Mouse (Mus musculus) hindbrain, embryonic 15.5 days (tissue): Measurements from ENCODE around the gene Pcnx. TPM values are rescaled to one million over a fixed set of nuclear protein-coding genes. Genes with fewer than 3 reads are reported as not detected.
"Not testable (repeated sequence)": the region's sequence is repeated elsewhere in the genome, so short reads cannot be mapped to it uniquely, and the experiment has no call there.

Experiments
- ATAC-seq: fragments of 200-750 bp; cut with Nextera tagmentation; 2 replicates; pipeline ENCODE4 v1.8.0; 2017; ENCODE audit warnings: low read depth, moderate number of reproducible peaks, moderate TSS enrichment; ENCODE audit not compliant: low FRiP score
- H3K27ac ChIP-seq: fragments of 300-500 bp; sonication (generic); replicated peaks from 2 replicates; pipeline ENCODE4 v1.5.1; 2015; ENCODE audit warnings: mild to moderate bottlenecking, inconsistent platforms
- H3K27me3 ChIP-seq: fragments of 300-500 bp; sonication (generic); 2 replicates; pipeline ENCODE4 v1.6.1; 2015; ENCODE audit warnings: control low read depth, inconsistent platforms
- H3K36me3 ChIP-seq: fragments of 300-500 bp; sonication (generic); 2 replicates; pipeline ENCODE4 v1.6.1; 2015; ENCODE audit warnings: control low read depth, inconsistent platforms
- H3K4me1 ChIP-seq: fragments of 300-500 bp; sonication (generic); replicated peaks from 2 replicates; pipeline ENCODE4 v1.6.1; 2015; ENCODE audit warnings: control low read depth, inconsistent platforms
- H3K4me2 ChIP-seq: fragments of 300-500 bp; sonication (generic); 2 replicates; pipeline ENCODE4 v1.6.1; 2015; ENCODE audit warnings: moderate library complexity, mild to moderate bottlenecking, inconsistent platforms
- H3K4me3 ChIP-seq: fragments of 300-500 bp; sonication (generic); 2 replicates; pipeline ENCODE4 v1.5.1; 2015; ENCODE audit warnings: mild to moderate bottlenecking, inconsistent platforms
- H3K9ac ChIP-seq: fragments of 300-500 bp; sonication (generic); 2 replicates; pipeline ENCODE4 v1.6.1; 2015; ENCODE audit warnings: inconsistent platforms
- H3K9me3 ChIP-seq: fragments of 300-500 bp; sonication (generic); 2 replicates; pipeline ENCODE4 v1.6.1; 2016; ENCODE audit warnings: control low read depth, inconsistent platforms
- WGBS: fragments of 180-500 bp; shearing (Covaris S2); methylation state at CpG from one replicate; pipeline ENCODE4 v1.1.7; 2015; 5-methylcytosine and 5-hydroxymethylcytosine counted together
- polyA plus RNA-seq: library from polyadenylated mRNA; unstranded; fragments of >200 nt; fragmentation: Nextera tagmentation; extraction: Ambion mirVana; gene quantifications from 2 replicates; pipeline ENCODE4 v1.2.1, GENCODE M21; 2015

Gene Pcnx
- polyA plus RNA-seq, 1 experiment from 2014 or later: 9.1 TPM

- H3K4me1 ChIP-seq: no peaks in the 10 kb centered on the region
- H3K4me3 ChIP-seq: no peak overlapping the region
- H3K27ac ChIP-seq: no peak overlapping the region
- ATAC-seq: no peak
- H3K9ac ChIP-seq: no peak overlapping the region
- H3K36me3 ChIP-seq: peaks cover 65% of the 10 kb centered on the region
- no peaks in the 10 kb centered on the region for H3K27me3 ChIP-seq
- 93% methylated on average over 2 of the region's 2 CpGs for WGBS
- H3K9me3 ChIP-seq: no peaks in the 10 kb centered on the region
- no peak overlapping the region for H3K4me2 ChIP-seq
Measured at GRCm38 (mm10) chr12:81979312-81979711, 119.5 kb downstream of the Pcnx start.

GRCm38 (mm10) chr12:81992106-81992505 is 132.3 kb downstream of the Pcnx start:
- Histone ChIP-seq H3K4me2 (no peak overlapping the region), H3K4me3 (no peak overlapping the region), H3K4me1 (no peaks in the 10 kb centered on the region), H3K9me3 (no peaks in the 10 kb centered on the region), H3K27me3 (no peaks in the 10 kb centered on the region), H3K9ac (no peak overlapping the region), H3K27ac (no peak overlapping the region), H3K36me3 (peaks cover 69% of the 10 kb centered on the region)
- no peak for ATAC-seq
- 82% methylated on average over 4 of the region's 4 CpGs for WGBS

GRCm38 (mm10) chr12:81992996-81993395 is 133.2 kb downstream of the Pcnx start:
- no peak overlapping the region for H3K4me2 ChIP-seq
- no peak for ATAC-seq
- H3K36me3 ChIP-seq: peaks cover 68% of the 10 kb centered on the region
- no peaks in the 10 kb centered on the region for H3K9me3 ChIP-seq
- no peak overlapping the region for H3K9ac ChIP-seq
- no peaks in the 10 kb centered on the region for H3K4me1 ChIP-seq
- 89% methylated on average over 6 of the region's 6 CpGs for WGBS
- no peaks in the 10 kb centered on the region for H3K27me3 ChIP-seq
- H3K4me3 ChIP-seq: no peak overlapping the region
- H3K27ac ChIP-seq: no peak overlapping the region

GRCm38 (mm10) chr12:81994911-81995667 is 135.3 kb downstream of the Pcnx start:
- ATAC-seq: no peak

GRCm38 (mm10) chr12:81996679-81997362 is 137.0 kb downstream of the Pcnx start:
- Histone ChIP-seq H3K36me3 (peaks cover 48% of the 10 kb centered on the region), H3K4me1 (no peaks in the 10 kb centered on the region)
- 86% methylated on average over 14 of the region's 14 CpGs for WGBS

More at GRCm38 (mm10) chr12:81994911-81995667, 135.3 kb downstream of the Pcnx start:
- no peaks in the 10 kb centered on the region for H3K4me1 ChIP-seq
- no peak overlapping the region for H3K4me3 ChIP-seq
- H3K9me3 ChIP-seq: no peaks in the 10 kb centered on the region
- H3K4me2 ChIP-seq: no peak overlapping the region
- no peaks in the 10 kb centered on the region for H3K27me3 ChIP-seq
- 90% methylated on average over 20 of the region's 20 CpGs for WGBS
- no peak overlapping the region for H3K27ac ChIP-seq
- H3K36me3 ChIP-seq: peaks cover 61% of the 10 kb centered on the region
- H3K9ac ChIP-seq: no peak overlapping the region

GRCm38 (mm10) chr12:81997497-81997896 is 137.7 kb downstream of the Pcnx start:
- Histone ChIP-seq H3K27ac (no peak overlapping the region), H3K4me2 (no peak overlapping the region), H3K4me3 (no peak overlapping the region), H3K36me3 (peaks cover 42% of the 10 kb centered on the region), H3K4me1 (no peaks in the 10 kb centered on the region), H3K9me3 (no peaks in the 10 kb centered on the region), H3K27me3 (no peaks in the 10 kb centered on the region), H3K9ac (no peak overlapping the region)
- no peak for ATAC-seq
- 38% methylated on average over 3 of the region's 3 CpGs for WGBS

More at GRCm38 (mm10) chr12:81996679-81997362, 137.0 kb downstream of the Pcnx start:
- H3K4me3 ChIP-seq: no peak overlapping the region
- no peaks in the 10 kb centered on the region for H3K27me3 ChIP-seq
- H3K9me3 ChIP-seq: no peaks in the 10 kb centered on the region
- no peak overlapping the region for H3K4me2 ChIP-seq
- no peak overlapping the region for H3K27ac ChIP-seq
- no peak overlapping the region for H3K9ac ChIP-seq
- no peak for ATAC-seq

- not testable (repeated sequence) for H3K9me3 ChIP-seq, H3K9ac ChIP-seq, H3K4me3 ChIP-seq, H3K27me3 ChIP-seq, H3K4me1 ChIP-seq, H3K27ac ChIP-seq, H3K4me2 ChIP-seq, H3K36me3 ChIP-seq
- peak; percentile 95 for ATAC-seq
- no CpG with 5 or more reads among the region's 6 CpGs for WGBS
Measured at GRCm38 (mm10) chr12:82002697-82003096, 142.9 kb downstream of the Pcnx start.

- not testable (repeated sequence) for H3K36me3 ChIP-seq, H3K27ac ChIP-seq, H3K9me3 ChIP-seq, H3K4me2 ChIP-seq, H3K9ac ChIP-seq, H3K4me1 ChIP-seq, H3K4me3 ChIP-seq, H3K27me3 ChIP-seq
- WGBS: no CpG with 5 or more reads among the region's 6 CpGs
- peak; percentile 93 for ATAC-seq
Measured at GRCm38 (mm10) chr12:82025901-82026633, 166.2 kb downstream of the Pcnx start.

GRCm38 (mm10) chr12:82033524-82033923 is 173.7 kb downstream of the Pcnx start:
- not testable (repeated sequence) for H3K27me3 ChIP-seq, H3K9me3 ChIP-seq, H3K4me1 ChIP-seq, H3K36me3 ChIP-seq, H3K4me3 ChIP-seq, H3K9ac ChIP-seq, H3K4me2 ChIP-seq, H3K27ac ChIP-seq
- WGBS: no CpG with 5 or more reads among the region's 6 CpGs
- ATAC-seq: peak; percentile 94

- H3K27me3 ChIP-seq, H3K36me3 ChIP-seq, H3K9me3 ChIP-seq, H3K4me1 ChIP-seq, H3K9ac ChIP-seq, ATAC-seq, H3K27ac ChIP-seq, H3K4me2 ChIP-seq, H3K4me3 ChIP-seq: not testable (repeated sequence)
- WGBS: no CpG with 5 or more reads among the region's 6 CpGs
Measured at GRCm38 (mm10) chr12:82033973-82034372, 174.2 kb downstream of the Pcnx start.

GRCm38 (mm10) chr12:82044078-82044477 is 184.3 kb downstream of the Pcnx start:
- H3K9ac ChIP-seq, H3K27ac ChIP-seq, H3K4me2 ChIP-seq, H3K36me3 ChIP-seq, H3K4me1 ChIP-seq, H3K27me3 ChIP-seq, ATAC-seq, H3K9me3 ChIP-seq, H3K4me3 ChIP-seq: not testable (repeated sequence)
- no CpG with 5 or more reads among the region's 4 CpGs for WGBS
